Mouse (Mus musculus) kidney, postnatal 0 days (tissue): ENCODE measurements around the gene Efcab7. TPM values are rescaled to one million over a fixed set of nuclear protein-coding genes. Genes with fewer than 3 reads are reported as not detected.

Experiments
- ATAC-seq: fragments of 200-750 bp; cut with Nextera tagmentation; replicated peaks from 2 replicates; pipeline ENCODE4 v1.8.0; 2017; ENCODE audit warnings: low read depth, moderate number of reproducible peaks, moderate TSS enrichment, moderate library complexity; ENCODE audit not compliant: low FRiP score
- DNase-seq: peaks from one replicate; pipeline ENCODE4 v3.0.0-alpha.2; 2016; ENCODE audit warnings: low spot score
- H3K27ac ChIP-seq: fragments of 300-500 bp; sonication (generic); 2 replicates; pipeline ENCODE4 v1.5.1; 2014; ENCODE audit warnings: mild to moderate bottlenecking
- H3K27me3 ChIP-seq: fragments of 300-500 bp; sonication (generic); 2 replicates; pipeline ENCODE4 v1.6.1; 2014; ENCODE audit warnings: low read length, mixed read lengths; ENCODE audit not compliant: insufficient read depth
- H3K36me3 ChIP-seq: fragments of 300-500 bp; sonication (generic); 2 replicates; pipeline ENCODE4 v1.6.1; 2014; ENCODE audit warnings: low read length, mixed read lengths; ENCODE audit not compliant: insufficient read depth
- H3K4me1 ChIP-seq: fragments of 300-500 bp; sonication (generic); replicated peaks from 2 replicates; pipeline ENCODE4 v1.6.1; 2014; ENCODE audit warnings: antibody characterized with exemption, low read length, mixed read lengths; ENCODE audit not compliant: insufficient read depth
- H3K4me2 ChIP-seq: fragments of 300-500 bp; sonication (generic); 2 replicates; pipeline ENCODE4 v1.6.1; 2014; ENCODE audit warnings: mild to moderate bottlenecking, low read length, moderate library complexity, mixed read lengths
- H3K4me3 ChIP-seq: fragments of 300-500 bp; sonication (generic); replicated peaks from 2 replicates; pipeline ENCODE4 v1.5.1; 2014; ENCODE audit warnings: low read depth, low read length
- H3K9ac ChIP-seq: fragments of 300-500 bp; sonication (generic); 2 replicates; pipeline ENCODE4 v1.6.1; 2014; ENCODE audit warnings: low read depth, low read length
- H3K9me3 ChIP-seq: fragments of 300-500 bp; sonication (generic); replicated peaks from 2 replicates; pipeline ENCODE4 v1.6.1; 2016; ENCODE audit warnings: low read length, inconsistent platforms, mixed read lengths
- CTCF ChIP-seq: IDR thresholded peaks from 2 replicates; pipeline ENCODE4 v1.5.1; 2016; ENCODE audit warnings: antibody characterized with exemption, low read depth, mild to moderate bottlenecking, moderate library complexity
- WGBS: fragments of 180-500 bp; shearing (Covaris S2); extraction: QIAGEN DNeasy Blood & Tissue Kit; methylation state at CpG from one replicate; pipeline ENCODE4 v1.1.7; 2014; 5-methylcytosine and 5-hydroxymethylcytosine counted together
- polyA plus RNA-seq: library from polyadenylated mRNA; unstranded; fragments of >200 nt; fragmentation: Nextera tagmentation; extraction: Ambion mirVana; gene quantifications from 2 replicates; pipeline ENCODE4 v1.2.1, GENCODE M21; 2015

Efcab7 gene
- polyA plus RNA-seq, 1 experiment from 2014 or later = 23.1 TPM

DNA sequence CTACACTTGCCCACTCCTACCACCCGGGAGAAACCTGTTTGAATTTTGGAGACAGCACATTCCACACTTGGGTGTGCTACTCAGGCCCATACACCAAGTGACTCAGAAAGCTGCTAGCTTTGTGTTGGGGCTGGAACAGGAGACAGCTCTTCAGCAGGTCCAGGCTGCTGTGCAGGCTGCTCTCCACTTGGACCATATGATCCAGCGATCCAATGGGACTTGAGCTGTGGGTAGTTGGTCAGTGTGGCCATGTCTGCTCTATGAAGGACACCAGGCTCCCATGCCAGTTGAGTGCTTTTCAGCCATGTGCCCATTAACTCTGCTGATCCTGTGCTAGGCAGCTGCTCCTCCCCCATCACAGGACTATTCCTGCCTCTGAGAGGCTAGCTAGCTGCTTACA, 124.9 kb downstream of the Efcab7 start:
- Histone ChIP-seq H3K9ac (no peak overlapping the region), H3K4me2 (no peak overlapping the region), H3K9me3 (no peaks in the 10 kb centered on the region), H3K4me3 (no peak overlapping the region), H3K4me1 (no peaks in the 10 kb centered on the region; the same call in 1 of the 2 replicates), H3K27me3 (no peaks in the 10 kb centered on the region), H3K27ac (no peak overlapping the region), H3K36me3 (no peaks in the 10 kb centered on the region)
- 88% methylated on average over 2 of the region's 2 CpGs for WGBS
- no peak for DNase-seq
- TF ChIP-seq CTCF = no peak
- ATAC-seq = no peak

DNA sequence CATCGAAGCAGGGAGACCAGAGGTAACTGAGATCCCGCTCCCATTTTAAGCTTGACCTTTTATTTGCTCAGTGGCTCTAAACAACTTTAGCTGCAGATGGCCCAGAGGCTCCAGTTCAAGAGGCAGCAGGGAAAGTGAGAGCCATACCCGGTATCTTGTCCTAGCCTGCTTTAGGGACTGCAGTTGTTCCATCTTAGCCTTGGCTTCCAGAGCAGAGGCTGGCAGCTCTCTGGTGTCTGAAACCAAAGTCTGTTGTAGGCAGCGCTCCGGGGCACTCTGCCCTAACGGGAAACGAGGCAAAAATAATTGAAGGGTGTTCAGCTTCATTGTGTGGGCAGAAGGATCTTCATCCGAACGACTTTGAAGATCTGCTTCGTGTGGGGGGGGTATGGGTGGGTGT, 126.4 kb downstream of the Efcab7 start:
- Histone ChIP-seq H3K9me3 (no peaks in the 10 kb centered on the region), H3K4me2 (no peak overlapping the region), H3K36me3 (no peaks in the 10 kb centered on the region), H3K4me1 (no peaks in the 10 kb centered on the region; the same call in 1 of the 2 replicates), H3K9ac (no peak overlapping the region), H3K27me3 (no peaks in the 10 kb centered on the region), H3K4me3 (no peak overlapping the region), H3K27ac (no peak overlapping the region)
- ATAC-seq = no peak
- 53% methylated on average over 10 of the region's 10 CpGs for WGBS
- TF ChIP-seq CTCF = no peak
- no peak for DNase-seq

GRCm38 (mm10) chr4:99957186-99957585, 128.2 kb downstream of the Efcab7 start:
- H3K4me3 ChIP-seq = no peak overlapping the region
- TF ChIP-seq CTCF = no peak
- no peak overlapping the region for H3K9ac ChIP-seq
- no peak overlapping the region for H3K4me2 ChIP-seq
- ATAC-seq = no peak
- 89% methylated on average over 4 of the region's 4 CpGs for WGBS
- no peak overlapping the region for H3K27ac ChIP-seq
- DNase-seq = no peak
- H3K27me3 ChIP-seq = no peaks in the 10 kb centered on the region
- no peaks in the 10 kb centered on the region for H3K36me3 ChIP-seq
- H3K9me3 ChIP-seq = no peaks in the 10 kb centered on the region
- no peaks in the 10 kb centered on the region; the same call in 1 of the 2 replicates for H3K4me1 ChIP-seq

GRCm38 (mm10) chr4:99958084-99958815, 129.3 kb downstream of the Efcab7 start:
- Histone ChIP-seq H3K9ac (no peak overlapping the region), H3K9me3 (no peaks in the 10 kb centered on the region), H3K4me2 (no peak overlapping the region), H3K4me3 (no peak overlapping the region), H3K36me3 (no peaks in the 10 kb centered on the region), H3K27me3 (no peaks in the 10 kb centered on the region), H3K4me1 (no peaks in the 10 kb centered on the region; the same call in 1 of the 2 replicates), H3K27ac (no peak overlapping the region)
- TF ChIP-seq CTCF = no peak
- WGBS = 85% methylated on average over 7 of the region's 7 CpGs
- ATAC-seq = no peak
- DNase-seq = no peak

GRCm38 (mm10) chr4:99959308-99959707, 130.3 kb downstream of the Efcab7 start:
- no peak for ATAC-seq
- Histone ChIP-seq H3K9me3 (no peaks in the 10 kb centered on the region), H3K27me3 (no peaks in the 10 kb centered on the region), H3K4me3 (no peak overlapping the region), H3K4me1 (no peaks in the 10 kb centered on the region; the same call in 1 of the 2 replicates), H3K4me2 (no peak overlapping the region), H3K36me3 (0 out of 2 replicates have a peak, but pooled peaks cover 3% of the 10 kb centered on the region), H3K27ac (no peak overlapping the region), H3K9ac (no peak overlapping the region)
- DNase-seq = no peak
- no peak for TF ChIP-seq CTCF
- WGBS = 89% methylated on average over 3 of the region's 3 CpGs

Other genes starting within 250 kb of the Efcab7 start
- gene Foxd3, start 172.9 kb upstream of the Efcab7 start, polyA plus RNA-seq = 0.05 TPM in 2 replicates
- 16.1 and 21.3 TPM in 2 replicates for gene Alg6, start 113.5 kb upstream of the Efcab7 start, polyA plus RNA-seq
- gene Pgm1, start 100.2 kb downstream of the Efcab7 start, polyA plus RNA-seq = 63.5 and 68.6 TPM in 2 replicates
- 36.8 and 38.3 TPM in 2 replicates for gene Itgb3bp, start 100.6 kb downstream of the Efcab7 start, polyA plus RNA-seq